Mouse (Mus musculus) CD4-positive, CD25-positive, alpha-beta regulatory T cell, adult 2 months (primary cell): ENCODE results near the gene Spats2.

Source experiments
- DNase-seq: peaks from one replicate; pipeline ENCODE4 v3.0.0-alpha.2; 2012; ENCODE audit warnings: low read depth, low spot score

Gene Spats2

DNA sequence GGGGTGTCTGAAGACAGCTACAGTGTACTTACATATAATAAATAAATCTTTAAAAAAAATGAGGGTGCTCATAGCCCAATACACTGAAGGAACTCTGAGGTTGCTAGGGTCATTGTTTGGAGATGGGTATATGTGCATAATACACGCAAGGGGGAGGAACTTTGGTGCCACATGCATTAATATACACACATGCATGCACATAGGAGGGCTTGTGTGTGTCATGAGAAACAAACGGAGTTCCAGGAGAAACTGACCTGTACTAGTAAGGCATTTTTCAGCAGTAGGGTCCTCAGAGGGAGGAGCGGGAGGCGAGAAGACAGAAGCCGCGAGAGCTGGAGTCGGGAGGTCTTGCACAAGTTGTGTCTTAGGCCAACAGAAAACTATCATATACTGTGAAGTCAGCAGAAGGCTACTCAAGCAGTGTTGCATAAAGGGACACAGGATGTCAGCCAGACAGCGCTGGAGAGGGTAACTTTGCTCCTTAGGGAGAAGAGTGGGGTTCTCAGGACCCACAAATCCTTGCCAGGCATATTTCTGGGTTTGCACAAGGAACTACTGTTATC, 133.5 kb downstream of the Spats2 start:
- DNase-seq: no peak

DNA sequence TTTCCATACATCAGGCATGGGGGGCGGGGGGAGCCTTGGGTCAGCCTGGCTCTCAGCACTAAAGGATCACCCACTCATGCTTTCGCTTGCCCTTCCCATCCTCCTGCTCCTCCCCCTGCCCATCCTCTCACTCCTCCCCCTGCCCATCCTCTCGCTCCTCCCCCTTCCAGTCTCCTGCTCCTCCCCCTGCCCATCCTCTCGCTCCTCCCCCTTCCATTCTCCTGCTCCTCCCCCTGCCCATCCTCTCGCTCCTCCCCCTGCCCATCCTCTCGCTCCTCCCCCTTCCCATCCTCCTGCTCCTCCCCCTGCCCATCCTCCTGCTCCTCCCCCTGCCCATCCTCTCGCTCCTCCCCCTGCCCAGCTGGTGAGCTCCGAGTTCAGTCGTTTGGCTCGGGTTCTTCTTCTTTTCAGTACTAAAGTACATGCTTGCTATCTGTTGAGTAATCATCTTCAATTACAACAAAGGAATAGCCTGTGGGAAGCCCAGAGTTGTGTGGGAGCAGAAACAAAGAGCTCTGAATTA, 134.1 kb downstream of the Spats2 start:
- DNase-seq: peak; percentile 80

DNA sequence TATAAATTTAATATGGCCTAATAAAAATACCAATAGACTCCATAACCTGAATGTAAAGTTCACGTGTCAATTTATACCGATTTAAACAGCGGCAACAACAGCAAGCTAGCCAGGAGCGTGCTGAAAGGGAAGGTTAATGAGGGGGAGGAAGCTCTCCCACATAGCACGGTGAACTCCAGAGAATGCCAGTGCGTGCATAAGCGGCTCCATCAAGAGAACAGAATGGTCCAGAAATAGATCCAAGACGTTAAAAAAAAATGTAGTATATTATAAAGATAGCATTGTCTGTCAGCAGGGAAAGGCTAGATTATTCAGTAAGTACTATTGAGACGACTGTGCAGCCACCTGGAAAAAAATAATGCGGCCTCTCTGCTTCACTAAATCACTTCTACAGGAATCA, 137.0 kb downstream of the Spats2 start:
- DNase-seq: no peak
